Comparison of ENCODE assay signal across 27 mouse cellular contexts in the genomic region with DNA sequence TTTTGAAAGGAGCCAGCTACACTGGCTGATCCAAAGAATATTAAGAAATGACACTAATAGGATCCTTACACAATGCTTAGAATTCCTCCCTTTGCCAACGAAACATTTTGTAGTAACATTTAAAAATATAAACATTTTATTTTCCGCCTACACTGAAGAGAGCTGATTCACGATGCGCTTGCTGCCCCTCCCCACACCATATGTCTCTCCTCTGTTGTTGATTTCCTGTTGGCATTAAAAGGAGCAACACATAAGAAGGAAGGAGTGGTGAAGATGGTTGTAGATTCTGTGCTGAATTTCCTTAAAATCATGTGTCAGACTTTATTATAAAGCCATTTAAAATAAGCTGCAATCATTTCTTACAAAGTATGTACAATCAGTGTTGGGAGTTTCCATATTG.
DNase-seq lines count a peak whose midpoint lies in the region; ATAC-seq lines count a peak whose summit lies in the region.
"Had no signal": no experiment of that assay in that cellular context is flagged by ENCODE, and none has a peak within 500 bp of the region (broad histone marks: within the 10 kb centered on the region; RNA-seq: fewer than 3 reads in every experiment).

No protein-coding gene starts in this region.

- intact Hi-C loops in left cerebral cortex, postnatal 4 days (cut with DNase I): loop anchor here (10.0 kb wide), 2 partner anchors 1685 to 1775 kb away; no protein-coding TSS in a partner anchor

- H3K9ac ChIP-seq in forebrain, embryonic 14.5 days (ENCODE audit: low read length): no peak overlapping the region
- H3K9ac ChIP-seq: heart, embryonic 13.5 days; limb, embryonic 12.5 days; liver, postnatal 0 days; midbrain, embryonic 12.5 days had no signal

- peak; percentile 71; the same call in 1 of the 2 replicates for ATAC-seq in forebrain, embryonic 14.5 days
- ATAC-seq: hindbrain, postnatal 0 days; intestine, embryonic 16.5 days; liver, postnatal 0 days had no signal

- H3K4me1 ChIP-seq in forebrain, embryonic 14.5 days (ENCODE audit: control insufficient read depth, insufficient read depth, low read length): no peaks in the 10 kb centered on the region
- H3K4me1 ChIP-seq in forebrain, embryonic 10.5 days: no peaks in the 10 kb centered on the region
- H3K4me1 ChIP-seq: heart, embryonic 13.5 days; limb, embryonic 12.5 days; midbrain, embryonic 12.5 days had no signal

- H3K27ac ChIP-seq in forebrain, embryonic 14.5 days (ENCODE audit: low read depth, low read length): no peak overlapping the region
- no peak overlapping the region for H3K27ac ChIP-seq in forebrain, embryonic 10.5 days
- H3K27ac ChIP-seq: heart, embryonic 13.5 days; hindbrain, postnatal 0 days; left cerebral cortex, adult 2 months; limb, embryonic 12.5 days; midbrain, embryonic 12.5 days had no signal

- H3K36me3 ChIP-seq in forebrain, embryonic 14.5 days (ENCODE audit: control insufficient read depth, insufficient read depth, low read length): no peaks in the 10 kb centered on the region
- H3K36me3 ChIP-seq in forebrain, embryonic 10.5 days (replicated peaks): no peaks in the 10 kb centered on the region
- H3K36me3 ChIP-seq: heart, embryonic 13.5 days; limb, embryonic 12.5 days; midbrain, embryonic 12.5 days had no signal

- DNase-seq in forebrain, embryonic 14.5 days (ENCODE audit: low spot score): peak; percentile 58
- no peak for DNase-seq in forebrain, embryonic 10.5 days (ENCODE audit: extremely low spot score, low spot score)
- peak; percentile 21 to 23 for DNase-seq in left cerebral cortex, adult 18-20 months (ENCODE audit: low spot score in 2 of 2)
- no peak for DNase-seq in left cerebral cortex, postnatal 4 days
- DNase-seq in right cerebral cortex, postnatal 36 days (ENCODE audit: low spot score in 2 of 2): peak; percentile 9 to 13
- DNase-seq in right cerebral cortex, postnatal 4 days: no peak
- DNase-seq in telencephalon, adult 2 months (ENCODE audit: low read depth, low spot score): peak; percentile 24
- no peak for DNase-seq in retina, embryonic 14.5 days (ENCODE audit: low spot score)
- DNase-seq: adrenal gland, postnatal 36 days; cerebellum, adult 11-12 months; cerebellum, postnatal 14 days; gastrocnemius, postnatal 10 days; heart, adult 18-20 months; heart, postnatal 14 days; kidney, adult 9 months; kidney, postnatal 14 days; liver, postnatal 0 days; lung, postnatal 14 days; thymus, adult 2 months; thymus, postnatal 4 days had no signal

- H3K9me3 ChIP-seq in forebrain, embryonic 14.5 days (replicated peaks; ENCODE audit: control insufficient read depth, low read length): no peaks in the 10 kb centered on the region
- no peaks in the 10 kb centered on the region for H3K9me3 ChIP-seq in forebrain, embryonic 10.5 days
- H3K9me3 ChIP-seq: heart, embryonic 13.5 days; limb, embryonic 12.5 days; midbrain, embryonic 12.5 days had no signal

- no peaks in the 10 kb centered on the region for H3K27me3 ChIP-seq in forebrain, embryonic 14.5 days (replicated peaks; ENCODE audit: control insufficient read depth, insufficient read depth, low read length)
- peaks cover 13% of the 10 kb centered on the region for H3K27me3 ChIP-seq in forebrain, embryonic 10.5 days (ENCODE audit: poor library complexity, severe bottlenecking)
- H3K27me3 ChIP-seq: heart, embryonic 13.5 days; limb, embryonic 12.5 days had no signal

- no peak overlapping the region for H3K4me3 ChIP-seq in forebrain, embryonic 14.5 days (ENCODE audit: low read depth, low read length)
- H3K4me3 ChIP-seq in forebrain, embryonic 10.5 days: no peak overlapping the region
- H3K4me3 ChIP-seq: heart, embryonic 13.5 days; left cerebral cortex, adult 2 months; limb, embryonic 12.5 days; midbrain, embryonic 12.5 days had no signal

- H3K4me2 ChIP-seq in forebrain, embryonic 14.5 days (ENCODE audit: low read length): no peak overlapping the region
- H3K4me2 ChIP-seq: heart, embryonic 13.5 days; limb, embryonic 12.5 days; liver, embryonic 11.5 days; midbrain, embryonic 12.5 days had no signal

- WGBS in forebrain, embryonic 14.5 days: 76% methylated on average over 4 of the region's 4 CpGs
- 93% methylated on average over 4 of the region's 4 CpGs for WGBS in forebrain, embryonic 10.5 days

Comparison
In these comparisons a context has a peak if more than half of its experiments do, and no peak if none do; other contexts are left out.
1. DNase-seq: peak in forebrain, embryonic 14.5 days (single experiment), left cerebral cortex, adult 18-20 months (2 of 2), right cerebral cortex, postnatal 36 days (2 of 2) and telencephalon, adult 2 months (single experiment); none in forebrain, embryonic 10.5 days (single experiment), left cerebral cortex, postnatal 4 days (single experiment), right cerebral cortex, postnatal 4 days (single experiment) and retina, embryonic 14.5 days (single experiment).